Mouse (Mus musculus) R1 (cell line): ENCODE data around the gene Hapln3.

Experiments
- DNase-seq: peaks from one replicate; pipeline ENCODE4 v3.0.0-alpha.2; 2018; ENCODE audit warnings: low read depth, low spot score

Gene Hapln3

GRCm38 (mm10) chr7:79079212-79079611 lies 51.6 kb downstream of the Hapln3 start:
- DNase-seq: no peak

- peak; percentile 19 for DNase-seq
Observed at GRCm38 (mm10) chr7:79068231-79068630, 62.6 kb downstream of the Hapln3 start.

GRCm38 (mm10) chr7:79067466-79067865 lies 63.4 kb downstream of the Hapln3 start:
- DNase-seq: no peak
